In genomic region chr14:121259332-121259731, GRCm38 (mm10) we compare ENCODE assay signal across 10 mouse cellular contexts.
DNase-seq lines count a peak whose midpoint lies in the region; ATAC-seq lines count a peak whose summit lies in the region.
"Had no signal": no experiment of that assay in that cellular context is flagged by ENCODE, and none has a peak within 500 bp of the region (broad histone marks: within the 10 kb centered on the region; RNA-seq: fewer than 3 reads in every experiment).

No protein-coding gene starts in this region.

- H3K27ac ChIP-seq in forebrain, embryonic 10.5 days, result peak overlapping the region; percentile 58; the same call in 1 of the 2 replicates
- H3K27ac ChIP-seq in forebrain, embryonic 13.5 days, result peak overlapping the region; percentile 75
- H3K27ac ChIP-seq in hindbrain, embryonic 16.5 days (ENCODE audit: low read depth, low read length), result peak overlapping the region; percentile 26; the same call in 1 of the 2 replicates
- H3K27ac ChIP-seq in midbrain, embryonic 16.5 days (ENCODE audit: low read length), result peak overlapping the region; percentile 48; the same call in 1 of the 2 replicates
- H3K27ac ChIP-seq: liver, embryonic 15.5 days; macrophage had no signal

- H3K4me3 ChIP-seq in forebrain, embryonic 10.5 days, result no peak overlapping the region
- H3K4me3 ChIP-seq in forebrain, embryonic 13.5 days, result no peak overlapping the region
- no peak overlapping the region for H3K4me3 ChIP-seq in hindbrain, embryonic 16.5 days (ENCODE audit: low read length)
- no peak overlapping the region for H3K4me3 ChIP-seq in midbrain, embryonic 16.5 days (ENCODE audit: low read depth, low read length)
- H3K4me3 ChIP-seq: liver, embryonic 15.5 days had no signal

- H3K9me3 ChIP-seq in forebrain, embryonic 10.5 days, result no peaks in the 10 kb centered on the region
- H3K9me3 ChIP-seq in forebrain, embryonic 13.5 days (replicated peaks), result no peaks in the 10 kb centered on the region
- no peaks in the 10 kb centered on the region for H3K9me3 ChIP-seq in hindbrain, embryonic 16.5 days (ENCODE audit: control insufficient read depth, low read length)
- H3K9me3 ChIP-seq in midbrain, embryonic 16.5 days (replicated peaks; ENCODE audit: control insufficient read depth, low read length, poor library complexity, severe bottlenecking), result no peaks in the 10 kb centered on the region
- H3K9me3 ChIP-seq: liver, embryonic 15.5 days had no signal

- ATAC-seq in forebrain, embryonic 13.5 days, result peak; percentile 27; the same call in 1 of the 2 replicates
- ATAC-seq in hindbrain, embryonic 16.5 days, result peak; percentile 16; the same call in 1 of the 2 replicates
- ATAC-seq in midbrain, embryonic 16.5 days, result peak; percentile 11; the same call in 1 of the 2 replicates
- ATAC-seq in CD4-positive, CD25-positive, alpha-beta regulatory T cell, adult 4 months, result no peak

- H3K4me1 ChIP-seq in forebrain, embryonic 10.5 days, result peaks cover 11% of the 10 kb centered on the region
- H3K4me1 ChIP-seq in forebrain, embryonic 13.5 days, result no peaks in the 10 kb centered on the region
- no peaks in the 10 kb centered on the region for H3K4me1 ChIP-seq in hindbrain, embryonic 16.5 days (ENCODE audit: control insufficient read depth, insufficient read depth, low read depth, low read length)
- H3K4me1 ChIP-seq in midbrain, embryonic 16.5 days (ENCODE audit: control insufficient read depth, insufficient read depth, low read length), result no peaks in the 10 kb centered on the region

- H3K27me3 ChIP-seq in forebrain, embryonic 10.5 days (ENCODE audit: poor library complexity, severe bottlenecking), result no peaks in the 10 kb centered on the region
- no peaks in the 10 kb centered on the region for H3K27me3 ChIP-seq in forebrain, embryonic 13.5 days
- no peaks in the 10 kb centered on the region for H3K27me3 ChIP-seq in hindbrain, embryonic 16.5 days (replicated peaks; ENCODE audit: control insufficient read depth, insufficient read depth, low read length)
- no peaks in the 10 kb centered on the region for H3K27me3 ChIP-seq in midbrain, embryonic 16.5 days (ENCODE audit: control insufficient read depth, insufficient read depth, low read depth, low read length)
- H3K27me3 ChIP-seq: liver, embryonic 15.5 days had no signal

- no peak overlapping the region for H3K4me2 ChIP-seq in forebrain, embryonic 13.5 days
- no peak overlapping the region for H3K4me2 ChIP-seq in hindbrain, embryonic 16.5 days (ENCODE audit: low read length)
- H3K4me2 ChIP-seq in midbrain, embryonic 16.5 days (ENCODE audit: low read length), result no peak overlapping the region
- H3K4me2 ChIP-seq: liver, embryonic 15.5 days had no signal

- H3K9ac ChIP-seq in forebrain, embryonic 13.5 days, result no peak overlapping the region
- no peak overlapping the region for H3K9ac ChIP-seq in hindbrain, embryonic 16.5 days (ENCODE audit: low read depth, low read length)
- H3K9ac ChIP-seq in midbrain, embryonic 16.5 days (ENCODE audit: low read depth, low read length), result no peak overlapping the region; the same call in 1 of the 2 replicates
- H3K9ac ChIP-seq: liver, embryonic 15.5 days had no signal

- peaks cover 58% of the 10 kb centered on the region for H3K36me3 ChIP-seq in forebrain, embryonic 10.5 days (replicated peaks)
- peaks cover 39% of the 10 kb centered on the region for H3K36me3 ChIP-seq in forebrain, embryonic 13.5 days (ENCODE audit: poor library complexity, severe bottlenecking)
- H3K36me3 ChIP-seq in hindbrain, embryonic 16.5 days (ENCODE audit: control insufficient read depth, insufficient read depth, low read length), result peaks cover 8% of the 10 kb centered on the region
- peaks cover 3% of the 10 kb centered on the region; the same call in 1 of the 2 replicates for H3K36me3 ChIP-seq in midbrain, embryonic 16.5 days (ENCODE audit: control insufficient read depth, insufficient read depth, low read length)

- DNase-seq in forebrain, embryonic 10.5 days (ENCODE audit: extremely low spot score, low spot score), result no peak
- DNase-seq in testis, postnatal 14 days (ENCODE audit: low spot score), result no peak
- DNase-seq in urinary bladder, postnatal 25 days (ENCODE audit: low spot score), result no peak
- DNase-seq: cerebellum, adult 9-11 months had no signal

- WGBS in forebrain, embryonic 10.5 days, result 79% methylated on average over 11 of the region's 11 CpGs
- 58% methylated on average over 11 of the region's 11 CpGs for WGBS in forebrain, embryonic 13.5 days
- WGBS in hindbrain, embryonic 16.5 days, result 41% methylated on average over 11 of the region's 11 CpGs
- WGBS in midbrain, embryonic 16.5 days, result 41% methylated on average over 11 of the region's 11 CpGs
